Mouse (Mus musculus): ENCODE results near the gene Uvrag. TPM values are rescaled to one million over a fixed set of nuclear protein-coding genes. Genes with fewer than 3 reads are reported as not detected.

Gene Uvrag
- polyA plus RNA-seq, 2 experiments from 2014 or later = 6.7 to 8.9 TPM

DNA sequence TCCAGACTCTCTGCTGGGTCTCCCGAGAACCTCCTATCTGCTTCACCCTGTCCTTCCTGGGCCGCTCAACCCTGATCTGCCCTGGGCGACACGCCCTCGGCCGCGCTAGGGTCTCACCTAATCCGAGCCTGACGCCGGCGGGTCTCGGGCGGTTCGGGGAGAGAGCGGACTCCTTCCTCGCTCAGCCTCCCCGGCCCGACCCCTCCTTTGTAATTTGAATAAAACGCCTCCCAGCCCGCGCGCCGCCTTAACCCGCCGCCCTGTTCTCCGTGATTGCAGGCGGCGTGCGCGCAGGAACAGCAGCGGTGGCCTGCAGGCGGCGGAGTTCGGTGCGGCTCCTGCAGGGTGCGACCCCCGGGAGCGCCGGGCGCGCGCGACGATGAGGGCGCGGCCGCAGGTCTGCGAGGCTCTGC lies 302.2 kb downstream of the Uvrag start:
- ATAC-seq = no peak

DNA sequence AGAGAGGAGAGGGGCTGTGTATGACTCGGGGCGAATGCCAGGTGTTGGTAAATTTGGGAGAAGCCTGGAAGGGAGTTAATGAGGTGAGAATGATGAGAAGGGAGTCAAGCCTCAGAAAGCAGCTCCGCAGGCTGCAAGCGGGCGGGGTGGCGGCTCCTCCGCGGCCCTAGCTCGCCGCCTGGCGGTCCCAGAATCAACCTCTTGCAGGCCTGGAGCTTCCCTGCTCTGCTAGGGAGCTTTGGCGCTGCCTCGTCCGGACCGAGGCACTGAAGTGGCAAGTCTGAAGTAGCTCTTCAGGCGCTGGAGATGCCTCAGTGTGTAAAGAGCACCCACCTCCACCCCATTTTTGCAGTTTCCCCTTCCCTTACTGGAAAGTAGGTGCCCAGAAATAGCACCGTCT lies 303.0 kb downstream of the Uvrag start:
- ATAC-seq = no peak

DNA sequence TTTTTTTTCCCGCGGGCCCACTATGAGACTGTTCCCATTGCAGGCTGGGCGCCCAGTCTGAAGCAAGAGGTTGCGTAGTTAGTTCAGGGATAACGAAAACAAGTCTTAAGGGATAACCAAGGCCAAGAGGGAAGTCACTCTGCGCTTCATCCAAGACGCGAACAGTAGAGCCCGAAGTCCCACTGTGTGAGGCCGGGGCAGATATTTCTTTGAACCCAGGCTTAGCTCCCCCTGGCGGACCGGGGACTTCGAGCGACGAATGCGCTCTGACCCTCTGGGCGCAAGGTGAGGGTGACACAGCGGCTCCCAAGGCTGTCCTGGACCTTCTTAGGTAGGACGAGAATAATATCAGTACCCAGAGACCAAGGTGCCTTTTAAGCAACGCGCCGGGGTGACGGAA lies 304.3 kb downstream of the Uvrag start:
- ATAC-seq = no peak

DNA sequence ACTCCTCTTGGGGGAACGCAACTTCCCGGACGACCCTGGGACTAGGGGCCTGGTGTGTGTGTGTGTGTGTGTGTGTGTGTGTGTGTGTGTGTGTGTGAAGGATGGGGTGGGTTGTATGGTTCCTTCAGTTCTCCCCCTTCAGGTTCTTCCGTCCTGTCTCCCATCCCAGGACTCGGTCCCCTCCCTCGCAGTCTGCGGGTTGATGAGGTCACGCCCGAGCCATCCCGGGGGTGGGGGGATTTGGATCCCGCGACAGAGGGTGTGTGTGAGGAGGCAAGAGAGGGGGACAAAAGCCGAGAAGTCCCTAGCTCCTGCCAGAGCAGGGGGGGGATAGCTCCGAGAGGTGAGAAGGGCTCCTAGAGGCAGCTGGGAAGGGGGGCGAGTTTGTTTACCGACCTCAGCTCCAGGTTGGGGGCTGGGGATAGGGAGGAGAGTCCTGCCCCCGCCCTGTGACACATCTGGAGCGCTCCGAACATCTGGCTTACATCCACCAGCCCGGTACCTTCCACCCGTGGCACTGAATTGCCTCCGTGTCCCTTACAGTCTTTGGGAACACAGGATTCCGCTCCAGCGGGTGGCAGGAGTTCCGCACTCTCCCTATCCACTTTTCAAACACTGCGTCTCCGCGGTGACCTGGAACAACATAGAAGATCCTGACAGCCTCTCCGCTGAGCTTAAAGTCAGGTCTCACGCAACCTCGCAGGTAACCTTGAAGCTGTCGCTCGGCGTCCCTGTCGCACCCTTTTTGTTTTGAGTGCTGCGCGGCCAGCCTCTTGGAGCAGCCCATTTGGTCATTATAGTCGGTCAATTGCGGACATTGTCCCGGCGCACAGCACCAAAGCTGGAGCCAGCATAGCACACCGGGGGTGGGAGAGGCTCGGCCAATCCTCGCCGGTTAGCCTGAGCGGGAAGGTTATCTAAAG lies 305.2 kb downstream of the Uvrag start:
- ATAC-seq = no peak

Other genes with a start within 250 kb of the Uvrag start
- gene Dgat2, start 41.6 kb upstream of the Uvrag start, polyA plus RNA-seq (2017; shearing (Covaris generic)) = 1 to 10 TPM; 1.0 to 1.3 TPM
- gene Mogat2, start 97.5 kb upstream of the Uvrag start, polyA plus RNA-seq (2017; shearing (Covaris generic)) = not detected
- gene Map6, start 126.3 kb upstream of the Uvrag start, polyA plus RNA-seq (2017; shearing (Covaris generic)) = 1 to 10 TPM; 2.8 to 4.1 TPM
- gene Serpinh1, start 212.1 kb upstream of the Uvrag start, polyA plus RNA-seq (2017; shearing (Covaris generic)) = not detected
- gene Gdpd5, start 240.3 kb upstream of the Uvrag start, polyA plus RNA-seq (2017; shearing (Covaris generic)) = 10 to 100 TPM in 1 of 2 experiments, 1 to 10 TPM in 1; 9.7 to 14.7 TPM